Mouse (Mus musculus): ENCODE data around the gene Mrpl54. TPM values are rescaled to one million over a fixed set of nuclear protein-coding genes. Genes with fewer than 3 reads are reported as not detected.

Mrpl54 gene
- polyA plus RNA-seq, 1 experiment, result 84.9 TPM

GRCm38 (mm10) chr10:81268643-81269412 lies 2.1 kb upstream of the Mrpl54 start:
- WGBS, result 56% methylated on average over 16 of the region's 16 CpGs
- no peak for DNase-seq
- Histone ChIP-seq H3K4me3 (replicated peaks; ENCODE audit: insufficient read depth, low read depth, low read length) (peak overlapping the region; percentile 83), H3K27me3 (ENCODE audit: control insufficient read depth, insufficient read depth, low read length) (no peaks in the 10 kb centered on the region), H3K27ac (ENCODE audit: insufficient read depth, low read length) (peak overlapping the region; percentile 53; the same call in 1 of the 2 replicates), H3K4me1 (ENCODE audit: control insufficient read depth, insufficient read depth, low read length) (peaks cover 7% of the 10 kb centered on the region)
- TF ChIP-seq POLR2A (IDR thresholded peaks at IDR 0.05; ENCODE audit: borderline replicate concordance, insufficient read depth, low read length) (no peak), CTCF (IDR thresholded peaks at IDR 0.05; ENCODE audit: borderline replicate concordance, insufficient read depth, low read depth, low read length) (no peak)

GRCm38 (mm10) chr10:81268056-81268455 lies 1.3 kb upstream of the Mrpl54 start:
- WGBS, result 1% methylated on average over 23 of the region's 23 CpGs
- H3K4me1 ChIP-seq (ENCODE audit: control insufficient read depth, insufficient read depth, low read length), result peaks cover 7% of the 10 kb centered on the region
- peak; percentile 86 to 92 for DNase-seq
- peak overlapping the region; percentile 53 for H3K27ac ChIP-seq (ENCODE audit: insufficient read depth, low read length)
- peak overlapping the region; percentile 83 for H3K4me3 ChIP-seq (replicated peaks; ENCODE audit: insufficient read depth, low read depth, low read length)
- TF ChIP-seq POLR2A (IDR thresholded peaks at IDR 0.05; ENCODE audit: borderline replicate concordance, insufficient read depth, low read length) (peak; percentile 82), CTCF (IDR thresholded peaks at IDR 0.05; ENCODE audit: borderline replicate concordance, insufficient read depth, low read depth, low read length) (no peak)
- H3K27me3 ChIP-seq (ENCODE audit: control insufficient read depth, insufficient read depth, low read length), result no peaks in the 10 kb centered on the region

- H3K27ac ChIP-seq (ENCODE audit: insufficient read depth, low read length), result no peak overlapping the region
- no peak overlapping the region for H3K4me3 ChIP-seq (replicated peaks; ENCODE audit: insufficient read depth, low read depth, low read length)
- no peak for TF ChIP-seq CTCF (IDR thresholded peaks at IDR 0.05; ENCODE audit: borderline replicate concordance, insufficient read depth, low read depth, low read length)
- TF ChIP-seq POLR2A (IDR thresholded peaks at IDR 0.05; ENCODE audit: borderline replicate concordance, insufficient read depth, low read length), result no peak
- DNase-seq, result no peak
- H3K27me3 ChIP-seq (ENCODE audit: control insufficient read depth, insufficient read depth, low read length), result no peaks in the 10 kb centered on the region
- 87% methylated on average over 8 of the region's 8 CpGs for WGBS
- H3K4me1 ChIP-seq (ENCODE audit: control insufficient read depth, insufficient read depth, low read length), result peaks cover 7% of the 10 kb centered on the region
Measured at GRCm38 (mm10) chr10:81265540-81265939, 1.2 kb downstream of the Mrpl54 start.

- Histone ChIP-seq H3K27ac (ENCODE audit: insufficient read depth, low read length) (no peak overlapping the region), H3K27me3 (ENCODE audit: control insufficient read depth, insufficient read depth, low read length) (no peaks in the 10 kb centered on the region), H3K4me1 (ENCODE audit: control insufficient read depth, insufficient read depth, low read length) (peaks cover 8% of the 10 kb centered on the region), H3K4me3 (replicated peaks; ENCODE audit: insufficient read depth, low read depth, low read length) (no peak overlapping the region)
- whole genome bisulfite sequencing, result 91% methylated on average over 4 of the region's 4 CpGs
- TF ChIP-seq CTCF (IDR thresholded peaks at IDR 0.05; ENCODE audit: borderline replicate concordance, insufficient read depth, low read depth, low read length) (no peak), POLR2A (IDR thresholded peaks at IDR 0.05; ENCODE audit: borderline replicate concordance, insufficient read depth, low read length) (no peak)
- DNase-seq, result no peak
Measured at GRCm38 (mm10) chr10:81261025-81261424, 5.7 kb downstream of the Mrpl54 start.

- TF ChIP-seq CTCF (IDR thresholded peaks at IDR 0.05; ENCODE audit: borderline replicate concordance, insufficient read depth, low read depth, low read length), result no peak
- no peak for TF ChIP-seq POLR2A (IDR thresholded peaks at IDR 0.05; ENCODE audit: borderline replicate concordance, insufficient read depth, low read length)
- DNase-seq, result no peak
- H3K4me1 ChIP-seq (ENCODE audit: control insufficient read depth, insufficient read depth, low read length), result peaks cover 5% of the 10 kb centered on the region
- no peak overlapping the region for H3K4me3 ChIP-seq (replicated peaks; ENCODE audit: insufficient read depth, low read depth, low read length)
- 24% methylated on average over 21 of the region's 21 CpGs for WGBS
- no peak overlapping the region for H3K27ac ChIP-seq (ENCODE audit: insufficient read depth, low read length)
- no peaks in the 10 kb centered on the region for H3K27me3 ChIP-seq (ENCODE audit: control insufficient read depth, insufficient read depth, low read length)
Measured at GRCm38 (mm10) chr10:81259225-81259884, 7.4 kb downstream of the Mrpl54 start.

- Histone ChIP-seq H3K27ac (ENCODE audit: insufficient read depth, low read length) (0 out of 2 replicates have a peak overlapping the region, but pooled peaks have one; percentile 24), H3K4me3 (replicated peaks; ENCODE audit: insufficient read depth, low read depth, low read length) (peak overlapping the region; percentile 83), H3K27me3 (ENCODE audit: control insufficient read depth, insufficient read depth, low read length) (no peaks in the 10 kb centered on the region), H3K4me1 (ENCODE audit: control insufficient read depth, insufficient read depth, low read length) (peaks cover 5% of the 10 kb centered on the region)
- peak; percentile 58 to 68 for DNase-seq
- TF ChIP-seq CTCF (IDR thresholded peaks at IDR 0.05; ENCODE audit: borderline replicate concordance, insufficient read depth, low read depth, low read length) (no peak), POLR2A (IDR thresholded peaks at IDR 0.05; ENCODE audit: borderline replicate concordance, insufficient read depth, low read length) (no peak)
- under 1% methylated on average over 62 of the region's 62 CpGs for whole genome bisulfite sequencing
Measured at GRCm38 (mm10) chr10:81257158-81258039, 9.3 kb downstream of the Mrpl54 start.

GRCm38 (mm10) chr10:81254886-81255285 lies 11.8 kb downstream of the Mrpl54 start:
- no peak for DNase-seq
- Histone ChIP-seq H3K4me1 (ENCODE audit: control insufficient read depth, insufficient read depth, low read length) (peaks cover 5% of the 10 kb centered on the region), H3K4me3 (replicated peaks; ENCODE audit: insufficient read depth, low read depth, low read length) (no peak overlapping the region), H3K27ac (ENCODE audit: insufficient read depth, low read length) (no peak overlapping the region), H3K27me3 (ENCODE audit: control insufficient read depth, insufficient read depth, low read length) (no peaks in the 10 kb centered on the region)
- TF ChIP-seq POLR2A (IDR thresholded peaks at IDR 0.05; ENCODE audit: borderline replicate concordance, insufficient read depth, low read length) (no peak), CTCF (IDR thresholded peaks at IDR 0.05; ENCODE audit: borderline replicate concordance, insufficient read depth, low read depth, low read length) (no peak)
- 60% methylated on average over 1 of the region's 1 CpGs for WGBS
